Mouse (Mus musculus): ENCODE measurements at regions not wholly inside any gene's neighbourhood (a gene's known extent, or its start where the extent isn't known, plus 50 kb on each side); places are given as distances from the start of the nearest gene placed in this dataset.
A peak's percentile ranks its signal among the peaks of the same experiment; 100 is the strongest.

DNA sequence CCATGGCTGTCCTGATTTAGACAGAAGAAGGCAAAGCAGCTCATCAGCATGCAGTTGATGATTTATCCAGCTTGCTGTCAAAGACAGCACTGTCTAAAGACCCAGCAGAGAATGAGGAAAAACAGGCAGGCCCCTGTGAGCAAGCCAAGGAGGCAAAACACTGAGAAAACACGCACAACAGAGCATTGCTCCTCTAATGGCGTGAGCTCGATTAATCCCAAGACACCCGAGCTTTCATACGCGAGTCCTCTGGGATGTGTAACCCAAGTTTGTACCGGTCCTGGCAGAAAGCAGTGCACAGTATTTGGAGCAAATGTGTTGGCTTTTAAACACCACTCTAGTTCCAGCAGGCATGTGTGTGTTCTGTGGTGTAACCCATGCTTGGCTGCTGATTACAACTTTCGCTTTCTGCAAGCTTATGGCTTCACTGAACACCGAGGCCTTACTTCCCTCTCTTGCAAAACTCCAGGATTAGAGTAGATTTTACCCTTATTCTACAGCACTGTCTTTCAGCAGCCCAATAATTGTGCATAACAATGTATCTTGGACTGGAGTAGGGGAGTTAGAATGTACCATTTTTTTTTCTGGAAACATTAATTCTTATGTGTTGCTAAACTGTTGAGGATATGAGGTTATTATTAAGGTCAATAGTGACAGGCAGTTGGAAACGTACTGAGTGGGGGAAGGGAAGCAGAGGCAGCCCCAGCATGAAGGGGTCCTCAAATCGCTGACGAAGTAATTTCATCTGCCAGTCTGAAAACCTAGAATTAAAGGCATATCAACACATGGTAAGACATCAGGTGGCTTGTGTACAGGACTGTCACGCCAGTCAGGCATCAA is 52.0 kb upstream of the Skap2 start:
- no peaks in the 10 kb centered on the region for H3K27me3 ChIP-seq (replicated peaks; ENCODE audit: control insufficient read depth, insufficient read depth, low read length)
- peak overlapping the region; percentile 10; the same call in 1 of the 2 replicates for H3K9ac ChIP-seq (ENCODE audit: low read depth, low read length)
- WGBS: 44% methylated on average over 13 of the region's 13 CpGs
- H3K4me2 ChIP-seq (ENCODE audit: low read length): peak overlapping the region; percentile 26; the same call in 1 of the 2 replicates
- no peaks in the 10 kb centered on the region for H3K9me3 ChIP-seq (ENCODE audit: control insufficient read depth, low read length)
- 0 out of 2 replicates have a peak, but pooled peaks cover 3% of the 10 kb centered on the region for H3K4me1 ChIP-seq (ENCODE audit: control insufficient read depth, insufficient read depth, low read depth, low read length)
- H3K4me3 ChIP-seq (ENCODE audit: low read length): no peak overlapping the region
- peak; percentile 92 for ATAC-seq
- no peaks in the 10 kb centered on the region for H3K36me3 ChIP-seq (ENCODE audit: control insufficient read depth, insufficient read depth, low read length)
- H3K27ac ChIP-seq (ENCODE audit: low read depth, low read length): peak overlapping the region; percentile 77

Measured in hindbrain, embryonic 16.5 days (tissue).